ENCODE assay signal across 8 mouse cellular contexts in genomic region chr12:8394894-8395297, GRCm38 (mm10).
DNase-seq lines count a peak whose midpoint lies in the region; ATAC-seq lines count a peak whose summit lies in the region.

No protein-coding gene starts in this region.

- H3K36me3 ChIP-seq in heart, embryonic 15.5 days = no peaks in the 10 kb centered on the region

- no peak overlapping the region for H3K4me3 ChIP-seq in heart, embryonic 15.5 days

- ATAC-seq in heart, embryonic 15.5 days (replicated peaks; ENCODE audit: insufficient number of reproducible peaks, insufficient read depth, low FRiP score, low read depth) = peak; percentile 85

- DNase-seq in adrenal gland, postnatal 14 days = peak; percentile 51
- no peak for DNase-seq in adrenal gland, adult 8-10 months
- DNase-seq in 3134 (ENCODE audit: extremely low read depth, insufficient read length, low spot score) = peak; percentile 15
- peak; percentile 24 to 57 for DNase-seq in kidney, postnatal 36 days
- no peak for DNase-seq in spleen, postnatal 14 days (ENCODE audit: low spot score in 2 of 2)
- no peak for DNase-seq in urinary bladder, postnatal 4 days (ENCODE audit: low spot score in 2 of 2)
- DNase-seq in cerebellum, adult 9-11 months = no peak

- no peaks in the 10 kb centered on the region for H3K27me3 ChIP-seq in heart, embryonic 15.5 days

- peak overlapping the region; percentile 60 for H3K27ac ChIP-seq in heart, embryonic 15.5 days

- H3K9ac ChIP-seq in heart, embryonic 15.5 days = no peak overlapping the region

- no peak overlapping the region for H3K4me2 ChIP-seq in heart, embryonic 15.5 days

- WGBS in heart, embryonic 15.5 days = 51% methylated on average over 6 of the region's 6 CpGs

- H3K4me1 ChIP-seq in heart, embryonic 15.5 days (replicated peaks) = peaks cover 7% of the 10 kb centered on the region

- no peaks in the 10 kb centered on the region for H3K9me3 ChIP-seq in heart, embryonic 15.5 days (replicated peaks)

Comparison
In these comparisons a context has a peak if more than half of its experiments do, and no peak if none do; other contexts are left out.
1. DNase-seq: peak in adrenal gland, postnatal 14 days (single experiment), 3134 (single experiment) and kidney, postnatal 36 days (2 of 2); none in adrenal gland, adult 8-10 months (single experiment), spleen, postnatal 14 days (0 of 2), urinary bladder, postnatal 4 days (0 of 2) and cerebellum, adult 9-11 months (single experiment).